Mouse (Mus musculus) A20 (cell line): ENCODE measurements at regions not wholly inside any gene's neighbourhood (a gene's known extent, or its start where the extent isn't known, plus 50 kb on each side); places are given as distances from the start of the nearest gene placed in this dataset.

Experiments used
- DNase-seq: peaks from one replicate; pipeline ENCODE4 v3.0.0-alpha.2; 2011; ENCODE audit warnings: low read depth, low spot score

DNA sequence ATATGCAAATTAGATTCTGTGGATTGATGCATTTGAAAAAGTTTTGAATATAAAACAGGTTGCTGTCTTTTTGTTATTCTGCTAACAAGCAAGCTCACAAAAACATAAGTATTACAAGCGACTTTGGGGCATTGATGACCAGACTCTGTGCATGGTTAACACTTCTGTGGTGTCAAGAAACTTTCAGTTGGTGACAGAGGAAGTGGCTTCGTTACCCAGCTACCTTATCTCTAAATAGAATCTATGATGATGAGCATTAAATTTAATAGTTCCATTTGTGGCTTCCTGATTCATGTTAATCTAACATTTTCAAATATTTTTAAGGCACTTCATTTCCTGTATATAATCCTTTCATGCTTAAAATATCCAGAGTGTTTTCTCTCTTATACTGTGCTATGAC, 100.8 kb downstream of the Tm2d1 start:
- DNase-seq = no peak

DNA sequence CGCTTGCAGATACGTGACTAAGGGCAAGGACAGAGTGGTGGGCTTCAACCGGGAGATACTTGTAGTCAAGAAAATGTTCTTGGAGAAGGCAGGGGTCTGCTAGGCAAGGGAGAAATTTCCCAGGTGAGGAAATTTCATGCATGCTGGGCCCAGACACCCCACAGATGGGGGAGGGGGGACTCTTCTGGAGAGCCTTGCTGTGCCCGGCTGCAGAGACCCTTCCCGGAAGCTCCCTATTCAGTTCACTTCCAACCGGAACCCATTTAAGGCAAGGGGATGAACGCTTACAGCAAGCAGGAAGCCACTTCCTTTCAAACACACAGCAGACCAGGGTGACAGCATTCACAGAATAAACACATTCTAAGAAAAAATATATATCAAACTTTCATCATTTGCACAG, 124.8 kb downstream of the Tm2d1 start:
- DNase-seq = no peak

DNA sequence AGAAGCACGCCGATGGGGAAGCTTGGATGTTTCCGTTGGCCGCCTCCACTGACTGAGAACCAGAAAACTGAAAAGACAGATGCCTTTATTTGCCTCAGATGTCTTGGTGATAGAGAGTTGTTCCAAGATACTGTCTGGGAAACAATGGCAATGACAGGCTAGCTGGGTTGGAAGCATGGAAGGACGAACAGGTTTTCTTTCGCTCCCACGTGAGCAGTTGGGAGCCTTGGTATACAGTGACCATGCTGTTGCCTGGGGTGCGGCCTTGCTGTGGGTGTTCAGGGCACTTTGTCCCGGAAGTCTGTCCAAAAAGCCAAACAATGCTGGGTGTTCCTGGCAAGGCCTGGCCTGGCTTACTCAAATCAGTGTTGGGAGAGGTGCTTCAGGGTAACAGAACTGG, 125.4 kb downstream of the Tm2d1 start:
- no peak for DNase-seq

DNA sequence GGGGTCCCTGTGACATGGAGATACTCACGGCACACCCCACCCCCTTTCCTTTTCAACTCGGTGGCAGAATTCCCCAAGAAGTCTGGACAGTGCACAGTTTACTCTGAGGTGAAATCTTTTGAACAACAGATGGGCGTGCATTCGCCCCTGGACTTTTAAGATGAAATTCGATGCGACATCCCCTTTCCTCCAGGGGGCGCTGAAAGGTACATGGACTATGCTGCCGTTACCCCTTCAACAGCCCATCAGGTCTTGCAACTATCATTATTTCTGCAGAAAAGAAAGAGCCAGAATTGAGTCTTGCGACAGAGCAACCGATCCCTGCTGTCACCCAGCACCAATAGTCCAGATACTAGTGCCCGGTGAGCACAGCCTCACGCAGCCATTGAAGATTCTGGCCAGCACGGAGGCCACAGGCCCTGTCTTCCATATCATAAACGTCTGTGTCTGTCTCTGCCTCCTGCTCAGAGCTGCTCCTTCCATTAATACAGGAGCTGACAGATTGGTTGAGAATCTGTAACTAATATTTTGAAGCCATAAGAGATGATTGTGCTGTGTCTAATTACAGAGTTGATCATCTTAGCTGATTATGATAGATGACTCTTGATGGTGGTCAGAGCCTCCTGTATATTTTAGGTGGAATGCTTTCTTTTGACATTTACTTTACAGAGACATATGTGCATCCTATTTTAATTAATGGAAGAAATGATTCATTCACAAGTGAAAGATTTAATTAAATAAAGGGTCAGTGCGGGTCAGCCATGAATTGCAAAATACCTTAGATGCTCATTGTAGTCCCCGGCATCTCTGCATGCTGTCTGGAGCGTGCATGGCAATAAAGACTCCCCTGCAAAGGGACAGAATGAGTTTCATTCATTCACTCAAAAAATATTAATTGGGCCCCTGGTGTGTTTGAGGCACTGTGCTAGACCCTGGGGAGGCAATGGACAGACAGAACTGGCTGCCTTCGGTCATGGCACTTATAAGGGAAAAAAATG, 128.0 kb downstream of the Tm2d1 start:
- peak; percentile 54 for DNase-seq

DNA sequence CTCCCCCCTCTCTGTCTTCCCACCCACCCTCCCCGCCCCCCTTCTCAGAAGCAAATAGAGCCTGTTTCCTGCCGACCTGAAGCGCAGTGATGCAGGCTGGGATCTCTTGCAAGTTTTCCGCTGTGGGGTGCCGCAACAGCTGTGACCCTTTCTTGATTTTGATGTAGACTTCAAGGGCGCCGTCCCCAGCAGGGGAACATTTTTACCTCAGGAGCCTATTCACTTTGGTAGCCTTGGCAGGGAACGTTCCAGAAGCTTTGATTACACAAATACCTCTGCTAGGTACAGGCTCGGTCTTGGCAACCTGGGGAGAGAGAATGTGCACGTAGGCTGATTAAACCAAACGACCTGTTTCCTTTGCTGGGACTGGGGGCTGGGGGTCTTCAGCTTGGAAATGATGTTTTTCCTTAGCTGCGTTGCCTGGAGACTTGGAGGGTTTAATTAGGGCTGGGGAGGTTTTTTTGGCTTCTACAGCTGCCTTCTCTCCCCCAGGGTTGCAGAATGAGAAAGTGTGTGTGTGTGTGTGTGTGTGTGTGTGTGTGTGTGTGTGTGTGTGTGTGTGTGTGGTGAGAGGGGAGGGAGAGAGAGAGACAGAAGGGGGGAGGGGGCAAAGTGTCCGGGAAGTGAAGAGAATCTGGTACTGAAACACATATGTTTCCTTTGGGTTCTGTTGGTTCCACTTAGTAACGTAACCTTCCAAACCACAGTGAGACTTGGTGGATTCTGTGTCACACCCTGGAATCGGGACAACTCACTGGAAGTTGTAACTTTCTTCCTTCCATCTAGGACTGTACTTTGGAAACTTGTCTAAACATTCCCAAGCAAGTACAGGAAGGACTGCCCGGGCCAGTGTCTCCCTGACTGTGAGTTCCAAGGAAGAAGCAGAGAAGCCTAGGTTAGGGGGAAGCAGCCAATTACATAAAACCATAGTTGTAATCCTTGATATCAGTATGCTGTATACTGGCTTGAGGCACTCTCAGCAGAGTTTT, 138.9 kb downstream of the Tm2d1 start:
- DNase-seq = no peak

DNA sequence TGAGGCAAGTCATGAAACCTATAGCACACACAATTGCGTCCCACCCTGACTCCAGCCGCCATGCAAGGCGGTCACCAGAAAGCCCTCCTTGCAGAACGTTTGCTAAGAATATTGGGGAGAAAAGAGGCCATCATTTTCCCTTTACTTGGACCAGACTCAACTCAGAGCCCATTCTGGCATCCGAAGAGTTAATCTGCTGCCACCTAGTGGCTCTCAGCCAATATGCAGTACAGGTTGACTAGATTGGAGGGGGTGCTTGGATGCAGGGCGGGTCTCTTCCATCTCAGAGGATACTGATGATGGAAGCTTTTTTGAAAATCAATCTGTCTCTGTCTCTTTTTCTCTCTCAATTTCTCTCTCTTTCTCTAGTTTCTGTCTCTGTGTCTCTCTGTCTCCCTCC, 139.6 kb downstream of the Tm2d1 start:
- peak; percentile 64 for DNase-seq

DNA sequence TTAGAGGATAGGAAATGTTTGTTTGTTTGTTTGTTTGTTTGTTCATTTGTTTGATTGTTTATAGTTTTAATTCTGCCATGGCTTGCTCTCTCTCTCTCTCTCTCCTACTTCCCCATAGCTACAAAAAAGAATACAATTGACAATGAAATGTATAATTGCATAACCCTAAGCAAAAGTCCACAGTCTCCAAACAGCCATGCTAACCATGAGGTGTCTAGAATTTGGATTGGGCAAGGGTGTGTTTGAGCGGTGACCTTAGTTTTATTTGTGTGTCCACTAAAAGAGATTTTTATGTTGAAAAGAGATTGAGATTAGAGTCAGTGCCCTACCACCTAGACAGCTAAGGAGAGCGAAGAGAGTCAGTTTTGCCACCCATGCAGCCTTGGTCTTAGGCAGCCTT, 141.2 kb downstream of the Tm2d1 start:
- DNase-seq = no peak

DNA sequence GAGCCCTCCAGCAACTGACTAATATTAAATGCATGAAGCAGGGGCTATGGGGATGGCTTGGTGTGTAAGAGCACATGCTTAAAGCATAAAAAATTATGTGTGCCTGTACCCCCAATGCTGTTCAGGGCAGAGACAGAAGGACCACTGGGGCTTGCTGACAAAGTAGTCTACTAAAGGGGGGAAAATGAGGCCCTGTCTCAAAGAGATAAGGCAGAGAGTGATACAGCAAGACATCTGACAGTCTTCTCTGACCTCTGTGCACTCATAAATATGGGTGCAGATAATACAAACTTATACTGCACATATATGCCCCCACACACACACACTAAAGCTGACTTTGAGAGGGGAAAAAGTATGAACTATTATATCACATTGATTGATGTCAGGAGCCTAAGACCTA, 142.8 kb downstream of the Tm2d1 start:
- DNase-seq = no peak

DNA sequence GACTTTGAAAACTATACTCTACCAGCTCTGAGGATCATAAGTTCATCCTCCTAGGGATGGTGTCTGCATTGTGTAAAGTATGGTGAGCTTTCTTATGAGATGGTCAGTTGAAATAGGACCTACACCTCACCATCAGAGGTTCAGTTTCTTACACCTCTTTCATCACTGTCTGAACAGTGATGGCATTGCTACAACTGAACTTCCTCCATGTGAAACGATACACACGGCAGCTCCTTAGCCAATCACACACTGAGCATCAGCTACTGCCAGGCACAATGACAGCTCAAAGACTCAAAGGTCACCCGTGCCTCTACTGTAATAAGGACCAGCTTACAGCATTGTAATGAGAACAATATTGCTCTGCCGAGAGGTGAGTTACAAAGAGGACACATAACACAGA, 145.0 kb downstream of the Tm2d1 start:
- DNase-seq = no peak

DNA sequence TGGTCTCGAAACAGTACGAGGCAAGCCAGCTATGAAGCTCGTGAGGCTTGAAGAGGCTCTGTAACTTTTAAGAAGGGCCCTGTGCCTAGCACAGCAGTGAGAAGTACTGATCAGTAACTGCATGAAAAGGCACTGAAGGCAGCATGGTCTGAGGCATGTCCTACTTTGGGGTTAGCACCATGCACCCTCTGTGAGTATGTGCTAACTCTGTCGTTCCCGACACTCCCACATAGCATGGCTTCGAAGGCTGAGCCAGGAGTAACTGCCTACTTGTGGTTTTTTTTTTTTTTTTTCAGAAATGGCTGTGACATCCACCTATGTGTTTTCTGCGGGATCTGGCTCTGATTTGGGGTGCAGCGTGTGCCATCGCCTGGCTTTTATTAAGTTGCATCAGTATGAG, 145.6 kb downstream of the Tm2d1 start:
- no peak for DNase-seq

DNA sequence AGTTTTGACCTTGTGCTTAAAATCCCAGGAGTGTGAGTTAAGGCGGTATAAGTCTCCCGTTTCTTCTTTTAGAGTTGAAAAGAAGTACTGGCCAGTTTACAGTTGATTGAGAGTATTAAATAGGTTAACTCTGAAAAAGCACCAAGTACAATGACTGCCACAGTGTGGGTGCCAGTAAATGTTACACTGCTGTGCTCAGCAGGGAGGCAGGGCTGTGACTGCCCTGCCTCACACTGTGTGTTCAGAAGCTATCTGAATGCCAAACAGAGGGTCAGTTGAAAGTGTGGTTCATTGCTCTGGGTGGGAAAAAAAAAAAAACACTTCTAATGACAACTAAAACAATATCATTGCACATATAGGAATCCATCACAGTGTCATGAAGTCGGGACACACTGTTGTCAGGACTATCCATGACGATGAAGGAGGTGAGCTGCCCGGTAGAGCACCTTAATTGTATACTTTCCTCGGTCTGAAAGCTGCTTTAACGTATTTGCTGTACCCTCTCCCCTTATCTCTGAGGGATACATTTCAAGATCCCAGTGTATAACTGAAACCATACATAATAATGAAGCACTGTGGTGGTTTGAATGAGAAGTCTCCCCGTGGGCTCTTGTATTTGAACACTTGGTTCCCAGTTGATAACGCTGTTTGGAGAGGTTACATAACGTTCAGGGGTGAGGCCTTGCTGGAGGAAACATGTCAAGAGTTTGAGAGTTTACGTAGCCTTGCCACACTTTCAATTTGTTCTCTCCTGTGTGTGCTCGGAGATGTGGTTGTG, 146.9 kb downstream of the Tm2d1 start:
- DNase-seq = no peak

DNA sequence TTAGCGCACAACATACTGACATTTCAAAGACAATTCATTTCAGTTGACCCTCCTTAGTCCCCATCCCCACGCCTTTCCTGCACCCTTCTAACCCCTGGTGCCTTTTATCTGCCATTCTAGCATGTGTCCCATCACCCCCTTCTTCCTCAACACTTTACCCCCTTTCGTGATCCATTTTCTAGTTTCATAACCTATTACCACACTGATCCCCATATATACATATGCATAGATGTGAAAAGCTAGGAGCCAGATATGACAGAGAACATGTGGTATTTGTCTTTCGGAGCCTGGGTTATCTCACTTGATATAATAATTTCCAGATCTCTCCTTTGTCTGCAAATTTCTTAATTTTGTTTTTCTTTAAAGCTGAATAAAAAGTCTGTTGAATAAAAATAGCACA, 154.9 kb downstream of the Tm2d1 start:
- DNase-seq = no peak

DNA sequence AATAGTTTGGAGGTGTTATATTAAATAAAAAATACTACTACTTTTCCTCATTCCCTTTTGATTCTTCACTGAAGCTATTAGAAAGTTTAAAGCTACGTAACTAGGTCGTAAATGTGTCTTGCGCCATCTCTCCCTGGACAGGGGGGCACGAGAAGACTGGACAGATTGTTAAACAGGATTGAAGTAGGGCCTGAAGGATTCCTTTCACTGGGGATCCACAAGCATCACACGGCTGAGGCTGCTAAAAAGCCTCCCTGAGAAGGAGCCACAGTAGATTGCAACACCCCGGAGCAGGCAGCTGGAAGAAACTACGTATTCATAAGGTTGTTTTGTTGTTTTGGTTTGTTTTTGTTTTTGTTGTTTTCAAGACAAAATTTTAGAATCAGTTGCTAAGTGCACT, 158.7 kb downstream of the Tm2d1 start:
- no peak for DNase-seq

DNA sequence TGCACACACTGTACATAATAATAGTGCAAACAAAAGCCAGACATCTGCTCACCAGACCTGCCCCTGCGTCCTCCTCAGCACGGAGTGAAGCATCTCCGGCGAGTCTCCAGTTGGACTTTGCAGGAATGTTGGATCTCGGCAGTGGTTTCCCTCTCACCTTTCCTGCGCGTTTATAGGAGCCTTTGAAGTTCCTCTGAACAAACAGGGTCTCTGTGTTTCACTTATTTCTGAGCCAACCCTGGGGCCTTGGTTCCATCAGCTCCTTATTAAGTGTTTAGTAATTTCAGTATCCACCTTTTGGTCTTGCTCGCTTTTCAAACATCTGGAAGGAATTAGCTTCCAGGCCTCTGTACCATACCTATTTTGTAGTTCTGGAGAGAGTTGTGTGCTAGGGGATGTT, 159.7 kb downstream of the Tm2d1 start:
- DNase-seq = no peak

DNA sequence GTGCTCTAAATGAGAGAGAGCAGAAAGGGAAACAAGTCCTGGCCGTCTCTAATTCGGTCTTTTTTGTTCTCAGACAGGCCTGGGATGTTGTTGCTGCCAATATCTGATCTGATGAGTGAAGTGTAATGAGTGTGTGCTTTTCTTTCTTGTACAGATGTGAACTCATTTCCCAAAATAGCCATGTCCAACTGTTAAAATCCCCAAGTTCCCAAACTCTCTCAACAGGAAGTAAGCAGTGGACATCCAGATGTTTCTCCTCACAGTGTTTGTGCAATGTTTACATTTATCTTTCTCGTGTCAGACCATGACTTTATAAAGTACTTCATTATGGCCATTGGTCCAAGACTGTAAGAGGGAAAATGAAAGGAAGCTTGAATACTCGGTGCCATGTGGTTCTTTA, 161.5 kb downstream of the Tm2d1 start:
- DNase-seq = no peak

DNA sequence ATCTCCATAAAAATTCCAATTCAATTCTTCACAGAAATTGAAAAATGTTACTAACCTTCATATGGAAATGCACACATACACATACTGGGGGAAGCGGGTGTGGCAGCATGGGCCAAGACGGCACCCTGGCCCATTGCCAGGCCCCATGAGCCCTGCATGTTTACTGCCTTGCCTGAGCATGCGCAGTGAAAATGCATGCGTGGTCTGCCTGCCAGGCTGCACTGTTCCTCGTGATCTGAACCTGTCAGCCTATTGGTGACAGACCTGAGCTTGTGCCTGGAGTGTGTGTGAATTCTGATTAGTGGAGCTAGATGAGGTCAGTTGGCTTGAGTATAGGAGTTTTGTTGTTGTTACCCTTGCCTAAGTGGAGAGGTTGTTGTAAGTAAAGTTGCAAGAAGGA, 167.9 kb downstream of the Tm2d1 start:
- DNase-seq = no peak

DNA sequence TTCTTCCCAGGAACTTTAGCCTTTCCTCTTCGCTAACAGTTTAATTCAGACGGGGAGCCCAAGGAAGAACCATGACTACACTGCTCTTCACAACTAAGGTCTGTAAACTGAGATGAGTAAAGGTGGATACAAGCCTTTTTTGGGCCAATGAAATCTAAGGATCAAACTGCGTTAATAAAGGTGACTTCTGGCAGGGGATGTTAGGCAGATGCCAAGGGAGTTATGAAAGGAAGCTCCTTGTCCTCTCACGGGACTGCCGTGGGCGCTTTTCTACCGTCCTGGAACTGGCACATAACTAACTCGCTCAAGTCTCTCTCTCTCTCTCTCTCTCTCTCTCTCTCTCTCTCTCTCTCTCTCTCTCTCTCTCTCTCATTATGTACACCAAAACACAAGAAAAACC, 175.7 kb downstream of the Tm2d1 start:
- DNase-seq = no peak

DNA sequence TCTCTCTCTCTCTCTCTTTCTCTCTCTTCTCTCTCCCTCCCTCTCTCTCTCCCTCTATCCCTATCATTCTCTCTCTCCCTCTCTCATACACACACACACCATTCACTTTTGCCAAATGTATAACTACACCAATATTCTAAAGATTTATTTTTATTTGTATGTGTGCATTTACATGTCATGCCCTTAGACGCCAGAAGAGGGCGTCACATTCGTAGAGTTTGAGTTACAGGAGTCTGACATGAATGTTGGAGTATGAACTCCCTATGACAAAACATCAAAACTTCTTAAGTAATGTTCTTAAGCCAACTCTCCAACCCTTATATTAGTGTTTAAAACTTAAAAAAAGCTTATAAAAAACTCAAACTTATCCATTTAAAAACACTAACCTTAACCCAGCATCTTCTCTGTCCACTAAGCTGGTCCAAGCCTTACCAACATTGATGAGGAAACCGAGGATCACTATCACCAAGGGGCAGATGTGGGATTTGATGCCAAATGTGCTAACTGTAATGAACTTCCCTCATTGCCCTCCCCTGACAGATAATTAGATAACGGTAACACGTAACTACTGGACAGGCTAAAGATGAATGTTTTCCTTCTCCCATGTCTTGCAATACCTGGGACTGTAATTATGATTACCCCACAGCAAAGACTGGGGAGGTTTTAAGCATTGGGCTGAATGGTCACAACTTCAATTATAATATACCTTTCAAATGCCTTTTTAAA, 176.7 kb downstream of the Tm2d1 start:
- no peak for DNase-seq

DNA sequence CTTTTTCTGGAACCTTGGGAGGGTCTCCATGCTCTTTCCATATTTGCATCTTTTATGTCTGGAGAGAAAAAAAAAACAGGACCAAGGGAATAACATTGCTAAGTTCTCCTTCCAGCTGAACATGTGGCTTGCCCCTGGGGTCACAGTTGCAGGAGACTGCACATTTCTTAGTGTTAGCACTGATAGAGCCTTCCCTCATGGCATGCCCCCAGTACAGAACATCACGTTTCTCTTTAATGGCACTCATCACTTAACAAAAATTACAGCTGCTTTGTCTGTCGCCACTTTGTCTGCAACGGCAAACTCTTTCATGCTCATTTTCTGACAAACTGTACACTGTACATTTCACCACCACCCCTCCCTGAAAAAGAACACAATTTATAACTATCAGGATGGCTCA, 180.0 kb downstream of the Tm2d1 start:
- no peak for DNase-seq

DNA sequence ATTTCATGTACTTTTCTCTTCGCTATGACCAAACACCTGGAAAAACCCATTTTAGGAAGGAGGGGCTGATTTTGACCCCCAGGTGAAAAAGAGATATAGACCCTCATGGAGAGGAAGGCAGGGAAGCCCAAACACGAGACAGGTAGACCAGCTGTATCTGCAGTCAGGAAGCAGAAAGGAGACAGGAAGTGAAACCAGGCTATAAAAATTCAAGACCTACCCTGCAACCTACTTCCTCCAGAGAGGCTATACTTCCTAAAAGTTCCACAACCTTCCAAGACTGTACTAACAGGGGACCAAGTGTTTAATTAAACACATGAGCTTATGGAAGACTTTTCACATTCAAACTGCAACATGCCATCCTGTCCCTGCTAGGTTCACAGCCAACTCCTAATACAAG, 180.9 kb downstream of the Tm2d1 start:
- DNase-seq = peak; percentile 55

DNA sequence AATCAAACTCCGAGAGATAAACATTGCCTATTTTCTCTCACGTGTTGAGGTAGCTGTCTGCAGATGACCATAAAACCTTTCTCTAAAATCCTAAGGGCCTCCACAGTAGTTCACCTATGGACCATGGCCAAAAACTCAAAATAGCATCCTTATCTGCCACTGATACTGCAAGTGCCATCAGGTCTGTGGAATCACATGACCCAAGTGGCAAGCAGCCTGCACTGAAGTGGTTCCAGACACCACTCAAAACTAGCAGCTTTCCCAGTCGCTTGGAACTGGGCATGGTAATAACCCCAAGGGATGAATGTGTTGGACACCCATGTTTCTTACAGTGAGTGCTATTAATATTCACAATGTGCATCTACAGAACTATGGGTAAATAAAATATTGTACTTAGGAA, 182.0 kb downstream of the Tm2d1 start:
- no peak for DNase-seq
